Mouse (Mus musculus) kidney, adult 8-10 months (tissue): ENCODE results near the gene Pcyt1b.
A peak's percentile ranks its signal among the peaks of the same experiment; 100 is the strongest.

ENCODE experiments used
- DNase-seq, 2 experiments: peaks; one replicate each; pipeline ENCODE4 v3.0.0; 2022

The Pcyt1b gene

GRCm38 (mm10) chrX:93732975-93733748 is 78.5 kb downstream of the Pcyt1b start:
- DNase-seq, result no peak

- DNase-seq, result no peak
Measured at GRCm38 (mm10) chrX:93749165-93749564, 94.5 kb downstream of the Pcyt1b start.

DNA sequence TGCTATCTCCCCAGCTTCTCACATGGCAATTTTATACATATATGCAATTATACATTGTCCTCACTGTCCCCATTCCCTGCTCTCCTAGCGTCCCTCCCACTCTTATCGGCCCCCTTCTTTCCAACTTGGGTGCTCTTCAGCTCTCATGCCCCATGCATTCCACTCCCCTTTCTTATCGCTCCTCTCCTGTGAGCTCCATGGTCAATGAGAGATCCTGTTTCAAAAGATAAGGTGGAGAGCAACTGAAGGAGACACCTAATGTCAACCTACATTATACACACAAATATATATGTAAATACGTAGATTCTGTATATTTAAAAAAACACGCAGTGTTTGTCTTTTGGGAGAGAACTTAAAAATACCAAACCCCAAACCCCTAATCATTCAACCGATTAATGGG is 95.9 kb downstream of the Pcyt1b start:
- no peak for DNase-seq

GRCm38 (mm10) chrX:93755210-93755842 is 100.7 kb downstream of the Pcyt1b start:
- DNase-seq, result no peak

GRCm38 (mm10) chrX:93756867-93757455 is 102.3 kb downstream of the Pcyt1b start:
- no peak for DNase-seq

DNA sequence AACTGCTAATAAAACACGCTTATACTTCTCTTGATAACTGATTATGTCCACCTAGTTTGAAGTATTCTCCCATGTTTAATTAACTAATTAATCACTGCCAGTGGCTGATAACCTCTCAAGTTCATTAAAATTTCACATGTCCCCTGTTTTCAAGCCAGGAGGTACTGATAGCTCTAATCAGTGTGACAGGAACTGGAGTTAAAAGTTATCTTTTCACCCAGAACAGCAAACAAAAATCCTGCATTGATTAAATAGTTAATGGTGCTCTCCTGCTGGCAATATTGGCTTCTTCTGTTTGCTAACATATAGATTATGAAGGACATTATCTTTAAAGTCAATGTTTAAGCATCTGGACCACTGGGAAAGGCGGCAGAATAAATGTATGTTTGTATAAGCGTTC is 106.1 kb downstream of the Pcyt1b start:
- no peak for DNase-seq

GRCm38 (mm10) chrX:93789562-93789961 is 134.9 kb downstream of the Pcyt1b start:
- DNase-seq, result no peak

GRCm38 (mm10) chrX:93793168-93793567 is 138.5 kb downstream of the Pcyt1b start:
- peak; percentile 6 to 52 for DNase-seq
